Mouse (Mus musculus): ENCODE data around the gene Cytip.

The Cytip gene

DNA sequence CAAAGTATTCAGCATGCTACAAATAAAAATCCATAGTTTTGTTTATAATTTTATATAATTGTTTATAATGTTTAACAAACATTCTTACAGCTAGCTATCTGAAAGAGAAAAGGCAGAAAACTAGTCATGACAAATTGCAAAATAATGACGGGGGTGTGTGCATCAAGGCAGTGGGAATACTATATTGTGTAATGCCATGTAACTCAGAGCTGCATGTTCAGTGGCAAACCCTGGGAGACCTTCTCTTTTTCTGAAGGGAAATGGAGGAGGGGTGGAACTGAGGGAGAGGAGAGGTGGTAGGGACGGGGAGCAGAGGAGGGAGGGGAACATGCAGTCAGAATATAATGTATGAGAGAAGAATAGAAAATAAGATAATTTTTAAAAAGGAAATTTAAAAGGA lies 28.6 kb downstream of the Cytip start:
- in situ Hi-C loops (cut with MboI; ENCODE audit: unreplicated experiment in 2 of 2): loop anchor here (25.0 kb wide), 4 partner anchors 929 to 1471 kb away; partner anchors contain the start of genes Gpd2 (in 1 of the 2), Nr4a2 (in 1 of the 2) and Tanc1 (in 1 of the 2)

DNA sequence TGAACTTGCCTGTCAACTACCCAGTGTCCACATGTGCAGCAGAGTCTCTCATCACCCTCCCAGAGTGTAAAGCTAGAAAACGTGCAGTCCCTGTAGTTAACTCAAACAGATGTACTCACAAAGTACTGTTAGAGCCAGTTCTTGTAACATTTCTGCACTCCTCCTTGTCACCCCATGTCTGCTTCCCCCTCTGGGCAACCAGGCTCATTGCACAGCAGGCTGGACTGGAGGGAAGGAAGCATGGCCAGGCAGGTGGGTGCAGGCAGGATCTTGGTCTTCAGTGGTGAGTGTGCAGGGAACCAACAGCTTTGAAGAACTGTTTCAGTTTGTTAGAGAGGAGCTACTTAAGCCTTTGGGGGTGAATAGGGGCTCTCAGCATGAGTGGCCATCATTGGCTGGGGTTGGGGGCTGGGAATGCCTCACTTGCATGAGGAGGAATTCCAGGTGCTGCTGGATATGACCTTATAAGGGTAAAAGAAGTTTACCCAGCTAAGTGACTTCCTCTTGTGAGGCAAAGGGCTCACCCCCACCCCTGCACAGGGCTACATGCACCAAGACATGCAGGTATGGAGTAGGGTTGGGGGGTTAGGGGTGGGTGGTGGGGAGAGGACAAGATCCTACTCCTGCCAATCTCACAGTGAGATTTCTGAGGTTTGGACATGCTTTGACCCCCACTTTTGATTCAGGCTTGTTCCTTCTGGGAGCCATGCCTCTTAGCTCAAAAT lies 31.7 kb downstream of the Cytip start:
- in situ Hi-C loops (cut with MboI; ENCODE audit: unreplicated experiment in 2 of 2): loop anchor here (25.0 kb wide), 4 partner anchors 926 to 1474 kb away; partner anchors contain the start of genes Gpd2 (in 1 of the 2), Nr4a2 (in 1 of the 2) and Tanc1 (in 1 of the 2)

DNA sequence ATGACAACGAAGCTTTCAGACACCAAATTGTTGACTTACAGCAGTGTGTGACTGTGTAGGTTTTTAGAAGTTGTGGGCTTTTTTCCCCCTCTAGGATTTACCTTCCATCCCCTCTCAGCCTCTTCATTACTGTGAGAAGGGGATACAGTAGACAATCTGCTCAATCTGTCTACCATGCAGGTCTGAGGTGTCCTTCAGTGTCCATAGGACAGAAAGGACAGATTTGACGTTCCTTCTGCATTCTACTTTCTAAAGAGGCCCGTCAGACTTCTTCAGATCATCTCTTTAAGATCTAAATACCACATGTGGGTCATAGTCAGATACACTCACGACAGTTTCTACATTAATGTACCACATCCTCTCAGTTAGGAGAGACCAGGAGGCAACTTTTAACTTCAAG lies 33.5 kb downstream of the Cytip start:
- in situ Hi-C loops (cut with MboI; ENCODE audit: unreplicated experiment in 2 of 2): loop anchor here (25.0 kb wide), 4 partner anchors 925 to 1475 kb away; partner anchors contain the start of genes Gpd2 (in 1 of the 2), Nr4a2 (in 1 of the 2) and Tanc1 (in 1 of the 2)

DNA sequence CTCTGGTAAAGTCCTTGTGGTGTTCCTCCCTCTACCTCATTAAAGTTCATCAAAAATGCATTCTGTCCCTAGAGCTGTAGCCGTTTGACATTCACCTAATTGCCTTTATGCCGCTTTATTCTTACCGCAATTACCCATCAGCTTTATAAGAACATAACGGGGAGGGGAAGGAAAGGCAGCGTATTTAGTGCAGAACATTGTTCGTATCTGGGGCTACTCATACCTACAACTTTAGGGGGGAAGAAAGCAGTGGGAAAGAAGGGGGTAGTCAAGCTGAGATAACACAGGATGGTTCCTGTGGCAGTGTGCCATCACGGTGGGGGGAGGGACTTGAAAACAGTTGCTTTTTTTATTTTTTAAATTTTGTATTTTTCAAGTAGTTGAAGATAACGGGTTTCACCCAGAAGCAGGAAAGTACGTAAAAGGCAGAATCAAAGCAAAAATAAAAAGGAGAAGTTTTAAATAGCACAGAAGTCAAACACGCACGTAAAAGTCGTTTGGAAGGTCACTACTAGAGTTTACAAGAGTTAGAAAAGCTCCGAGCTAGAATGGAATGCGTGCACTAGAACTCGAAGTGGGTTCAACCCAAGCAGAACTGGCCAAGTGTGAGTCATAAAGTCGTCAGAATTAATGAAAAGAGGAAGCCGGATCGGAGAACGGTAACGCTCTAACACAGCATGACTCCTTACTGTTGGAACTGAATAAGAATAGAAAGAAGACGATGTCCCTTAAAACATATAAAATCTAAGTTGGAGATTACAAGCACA lies 34.6 kb downstream of the Cytip start:
- in situ Hi-C loops (cut with MboI; ENCODE audit: unreplicated experiment in 2 of 2): loop anchor here (25.0 kb wide), 4 partner anchors 923 to 1477 kb away; partner anchors contain the start of genes Gpd2 (in 1 of the 2), Nr4a2 (in 1 of the 2) and Tanc1 (in 1 of the 2)

DNA sequence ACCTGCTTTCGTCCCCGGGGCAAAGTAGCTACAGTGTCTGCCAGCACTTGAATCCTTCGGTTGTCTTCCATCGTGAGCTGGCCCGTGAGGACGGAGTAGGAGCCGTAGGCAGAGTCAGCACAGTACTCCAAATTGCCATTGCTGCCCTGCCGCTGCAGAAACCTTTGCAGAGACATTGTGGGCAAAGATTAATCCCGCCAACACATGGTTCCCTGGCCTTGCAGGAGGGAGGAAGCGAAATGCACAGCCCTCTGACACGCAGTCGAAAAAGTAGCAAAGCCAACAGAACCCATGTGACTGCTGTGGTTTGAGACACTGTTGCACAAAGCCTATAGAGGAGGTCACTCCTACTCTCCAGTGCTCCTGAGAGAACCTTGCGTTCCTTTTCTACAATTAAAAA lies 35.5 kb downstream of the Cytip start:
- in situ Hi-C loops (cut with MboI; ENCODE audit: unreplicated experiment in 2 of 2): loop anchor here (5.0 to 25.0 kb wide), 7 partner anchors 103 to 1477 kb away; partner anchors contain the start of genes Gpd2 (in 1 of the 2), Nr4a2 (in 1 of the 2) and Tanc1 (in 1 of the 2)

DNA sequence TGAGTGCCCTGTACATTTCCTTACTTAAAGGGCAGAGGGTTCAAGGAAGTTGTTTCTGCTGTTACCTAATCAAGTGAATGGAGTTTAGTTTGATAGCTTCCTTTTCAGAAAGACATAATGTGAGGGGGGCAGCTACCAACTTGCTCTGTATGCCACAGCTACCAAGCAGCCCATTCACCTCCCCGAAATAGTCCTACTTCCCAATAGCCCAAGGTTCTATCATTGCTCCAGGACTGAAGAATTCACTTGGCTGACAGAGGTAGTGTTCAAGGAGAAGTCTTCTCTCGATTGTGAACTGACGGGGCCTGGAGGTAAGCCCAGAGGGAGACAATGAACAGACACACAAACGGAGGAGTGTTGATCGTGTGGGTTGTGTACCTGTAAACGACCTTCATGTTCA lies 36.2 kb downstream of the Cytip start:
- in situ Hi-C loops (cut with MboI; ENCODE audit: unreplicated experiment in 2 of 2): loop anchor here (5.0 to 25.0 kb wide), 7 partner anchors 102 to 1478 kb away; partner anchors contain the start of genes Gpd2 (in 1 of the 2), Nr4a2 (in 1 of the 2) and Tanc1 (in 1 of the 2)

DNA sequence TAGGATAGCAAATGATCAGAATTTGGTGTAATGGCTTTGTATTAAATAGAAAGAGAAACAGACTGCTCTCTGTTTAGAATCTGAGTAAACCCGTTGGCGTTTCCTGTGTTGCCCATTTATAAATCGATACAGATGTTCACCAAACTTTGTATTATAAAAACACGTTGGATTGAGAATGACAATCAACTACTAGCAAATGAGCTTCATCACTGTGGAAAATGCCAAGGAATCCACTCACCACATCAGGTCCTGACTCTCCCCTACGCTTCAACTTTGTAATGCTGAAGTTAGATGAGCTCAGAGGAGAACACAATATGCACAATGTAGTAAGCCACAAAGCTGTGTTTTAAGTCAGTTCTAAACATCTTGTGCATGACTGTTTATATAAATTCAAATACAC lies 36.8 kb downstream of the Cytip start:
- in situ Hi-C loops (cut with MboI; ENCODE audit: unreplicated experiment in 2 of 2): loop anchor here (5.0 to 25.0 kb wide), 7 partner anchors 101 to 1479 kb away; partner anchors contain the start of genes Gpd2 (in 1 of the 2), Nr4a2 (in 1 of the 2) and Tanc1 (in 1 of the 2)

DNA sequence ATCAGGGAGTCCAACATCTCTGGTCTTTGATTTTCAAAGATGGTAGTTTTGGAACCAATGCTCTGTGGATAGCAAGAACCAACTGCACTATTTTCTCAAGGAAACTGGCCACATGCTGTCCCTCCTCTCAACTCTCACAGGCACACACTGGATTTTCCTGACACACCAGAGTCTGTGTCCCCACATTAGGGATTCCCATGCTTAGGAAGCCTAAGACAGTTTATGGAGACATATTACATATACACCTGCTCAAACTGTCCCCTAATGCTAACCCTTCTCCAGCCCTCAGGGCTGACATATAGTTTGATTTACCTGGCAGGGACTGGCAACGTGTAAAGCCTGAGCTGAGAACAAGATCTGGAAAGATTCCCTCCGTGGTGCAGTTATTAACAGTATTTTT lies 37.2 kb downstream of the Cytip start:
- in situ Hi-C loops (cut with MboI; ENCODE audit: unreplicated experiment in 2 of 2): loop anchor here (5.0 to 25.0 kb wide), 7 partner anchors 101 to 1479 kb away; partner anchors contain the start of genes Gpd2 (in 1 of the 2), Nr4a2 (in 1 of the 2) and Tanc1 (in 1 of the 2)

DNA sequence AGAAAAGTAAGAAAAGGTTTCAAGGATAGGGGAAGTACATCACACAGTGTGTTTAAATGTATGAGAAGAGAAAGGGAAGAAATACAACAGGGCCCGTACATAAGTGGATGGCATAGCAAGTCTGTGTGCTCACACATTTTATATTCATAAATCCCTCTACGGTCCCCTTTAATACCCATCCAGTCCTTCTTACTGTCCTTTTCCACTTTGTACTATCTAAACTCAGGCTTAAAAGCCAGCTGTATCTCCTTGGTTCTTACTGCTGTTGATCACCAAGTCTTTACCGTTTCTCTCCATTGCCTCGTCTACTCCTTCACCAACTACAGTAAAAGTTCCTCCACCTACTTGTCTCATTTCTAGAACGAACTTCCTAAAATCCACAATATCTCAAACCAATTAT lies 37.9 kb downstream of the Cytip start:
- in situ Hi-C loops (cut with MboI; ENCODE audit: unreplicated experiment in 2 of 2): loop anchor here (5.0 to 25.0 kb wide), 7 partner anchors 100 to 1480 kb away; partner anchors contain the start of genes Gpd2 (in 1 of the 2), Nr4a2 (in 1 of the 2) and Tanc1 (in 1 of the 2)

DNA sequence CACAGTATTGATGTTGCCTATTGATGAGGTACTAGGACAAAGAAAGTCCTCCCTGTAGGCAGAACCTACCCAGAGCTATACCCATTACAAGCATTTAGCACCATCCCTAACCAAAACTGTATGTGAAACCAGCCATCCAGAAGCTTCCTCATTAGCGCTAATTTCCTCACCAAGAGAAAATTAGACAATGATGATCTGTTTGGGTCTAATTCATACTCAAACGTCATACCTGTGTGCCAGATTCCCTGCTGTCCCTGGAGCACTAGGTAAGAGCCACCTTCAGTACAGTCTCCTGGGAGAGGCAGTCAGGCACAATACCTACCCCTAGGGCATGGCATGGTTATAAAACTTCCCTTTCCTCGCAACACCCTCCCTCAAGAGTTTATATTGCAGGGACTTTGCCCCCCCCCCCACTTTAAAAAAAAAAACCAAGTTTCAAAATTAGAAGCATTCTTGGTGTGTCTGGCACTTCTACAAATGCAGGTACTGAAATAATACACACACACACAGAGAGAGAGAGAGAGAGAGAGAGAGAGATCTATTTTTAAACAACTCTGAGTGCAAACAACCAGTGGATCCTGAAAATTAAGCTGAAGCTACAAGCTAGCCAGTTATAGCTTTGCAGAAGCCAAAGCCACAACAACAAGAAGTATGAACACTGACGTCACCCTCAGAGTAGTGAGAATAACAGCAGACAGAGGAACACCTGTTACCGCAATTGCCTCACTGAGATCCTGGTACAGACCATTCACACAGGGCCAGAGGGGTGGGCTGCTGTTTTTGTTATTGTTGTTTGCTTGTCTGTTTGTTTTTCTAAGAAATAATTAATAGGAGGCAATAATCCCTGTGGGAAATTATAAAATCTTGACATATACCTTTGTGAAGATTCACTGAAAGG lies 38.6 kb downstream of the Cytip start:
- in situ Hi-C loops (cut with MboI; ENCODE audit: unreplicated experiment in 2 of 2): loop anchor here (5.0 to 25.0 kb wide), 7 partner anchors 99 to 1481 kb away; partner anchors contain the start of genes Gpd2 (in 1 of the 2), Nr4a2 (in 1 of the 2) and Tanc1 (in 1 of the 2)

DNA sequence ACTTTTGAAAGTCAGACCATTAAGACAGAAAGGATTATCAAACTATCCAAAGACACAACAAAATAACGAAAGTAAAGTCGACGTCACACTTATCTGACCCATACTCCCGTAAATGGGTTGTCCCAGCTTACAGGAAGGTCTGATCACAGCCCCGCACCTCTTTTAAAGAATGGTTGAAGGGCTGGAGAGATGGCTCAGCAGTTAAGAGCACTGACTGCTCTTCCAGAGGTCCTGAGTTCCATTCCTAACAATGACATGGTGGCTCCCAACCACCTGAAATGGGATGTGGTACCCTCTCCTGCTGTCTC lies 39.3 kb downstream of the Cytip start:
- in situ Hi-C loops (cut with MboI; ENCODE audit: unreplicated experiment in 2 of 2): loop anchor here (5.0 to 25.0 kb wide), 7 partner anchors 99 to 1481 kb away; partner anchors contain the start of genes Gpd2 (in 1 of the 2), Nr4a2 (in 1 of the 2) and Tanc1 (in 1 of the 2)

DNA sequence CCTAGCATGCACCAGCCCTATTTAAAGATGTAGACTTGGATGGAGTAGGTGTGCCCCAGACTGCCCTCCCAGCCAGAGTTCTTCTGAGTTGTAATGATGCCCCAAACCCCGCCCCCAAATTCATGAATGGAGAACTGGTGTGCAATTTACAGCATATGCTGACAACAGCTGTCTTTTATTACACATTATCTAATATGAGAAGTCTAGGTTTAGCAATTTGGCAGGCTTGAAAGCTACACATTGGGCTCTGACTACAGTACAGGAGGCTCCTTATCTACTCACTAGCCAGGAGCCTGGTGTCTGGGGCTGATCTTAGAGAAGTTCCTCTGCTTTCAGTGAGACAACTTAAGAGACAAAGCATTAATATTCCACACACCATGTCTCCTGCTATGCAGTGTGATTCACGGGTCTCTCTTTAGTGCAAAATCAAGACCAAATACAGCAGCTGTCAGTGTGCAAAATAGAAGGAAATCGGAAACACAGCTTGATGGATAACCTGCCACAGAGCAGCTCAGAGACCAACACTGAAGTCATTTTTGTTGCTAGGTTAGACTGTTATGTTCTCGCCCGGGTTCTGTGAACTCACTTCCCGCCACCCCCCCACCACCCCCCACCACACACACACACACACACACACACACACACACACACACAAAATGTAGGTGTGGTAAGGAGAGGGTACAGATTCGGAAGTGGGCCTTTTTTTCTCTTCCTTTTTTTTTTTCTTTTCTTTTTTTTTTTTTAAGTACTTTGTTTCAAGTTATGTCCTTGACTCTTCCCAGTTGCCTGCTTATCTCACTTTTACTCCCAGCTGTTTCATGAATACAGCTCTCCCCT lies 39.8 kb downstream of the Cytip start:
- in situ Hi-C loops (cut with MboI; ENCODE audit: unreplicated experiment in 2 of 2): loop anchor here (5.0 to 25.0 kb wide), 7 partner anchors 98 to 1482 kb away; partner anchors contain the start of genes Gpd2 (in 1 of the 2), Nr4a2 (in 1 of the 2) and Tanc1 (in 1 of the 2)

DNA sequence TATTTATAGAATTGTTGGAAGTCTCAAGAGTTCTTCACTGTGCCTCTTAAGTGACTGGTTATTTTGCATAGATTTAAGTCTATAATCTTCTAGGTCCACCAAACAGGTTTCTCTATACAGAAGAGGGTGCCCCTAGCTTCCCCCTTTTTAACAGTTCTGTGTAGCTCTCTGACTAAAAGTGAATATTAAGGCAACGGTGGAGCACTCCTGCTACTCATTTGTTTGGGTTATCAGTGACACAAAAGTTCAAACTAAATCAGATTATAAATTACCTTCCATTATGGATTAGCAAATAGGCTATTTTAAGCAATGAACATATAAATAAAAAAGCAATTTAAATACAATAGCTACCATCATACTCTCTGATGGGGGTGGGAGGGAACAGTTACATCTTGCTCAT lies 40.8 kb downstream of the Cytip start:
- in situ Hi-C loops (cut with MboI; ENCODE audit: unreplicated experiment in 2 of 2): loop anchor here (10.0 to 25.0 kb wide), 6 partner anchors 270 to 1483 kb away; partner anchors contain the start of genes Gpd2 (in 1 of the 2), Nr4a2 (in 1 of the 2) and Tanc1 (in 1 of the 2)

DNA sequence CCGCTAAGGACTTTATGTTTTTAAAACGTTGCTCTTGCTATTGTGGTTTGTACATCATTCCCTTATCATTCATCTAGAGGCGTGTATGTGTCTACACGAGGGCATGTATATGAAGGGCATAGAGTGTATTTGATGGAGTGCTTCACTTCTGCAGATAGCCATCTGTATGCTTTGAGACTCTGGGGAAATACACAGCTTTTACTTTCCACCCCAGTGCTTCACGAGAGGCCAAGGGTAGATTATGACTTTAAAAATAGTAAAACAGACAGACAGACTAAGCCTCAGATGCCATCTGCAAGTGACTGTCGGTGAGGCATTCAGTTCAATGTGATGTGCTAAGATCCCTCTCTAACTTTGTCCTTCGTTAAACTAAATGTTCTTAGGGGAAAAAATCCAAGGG lies 41.6 kb downstream of the Cytip start:
- in situ Hi-C loops (cut with MboI; ENCODE audit: unreplicated experiment in 2 of 2): loop anchor here (10.0 to 25.0 kb wide), 6 partner anchors 271 to 1484 kb away; partner anchors contain the start of genes Gpd2 (in 1 of the 2), Nr4a2 (in 1 of the 2) and Tanc1 (in 1 of the 2)

DNA sequence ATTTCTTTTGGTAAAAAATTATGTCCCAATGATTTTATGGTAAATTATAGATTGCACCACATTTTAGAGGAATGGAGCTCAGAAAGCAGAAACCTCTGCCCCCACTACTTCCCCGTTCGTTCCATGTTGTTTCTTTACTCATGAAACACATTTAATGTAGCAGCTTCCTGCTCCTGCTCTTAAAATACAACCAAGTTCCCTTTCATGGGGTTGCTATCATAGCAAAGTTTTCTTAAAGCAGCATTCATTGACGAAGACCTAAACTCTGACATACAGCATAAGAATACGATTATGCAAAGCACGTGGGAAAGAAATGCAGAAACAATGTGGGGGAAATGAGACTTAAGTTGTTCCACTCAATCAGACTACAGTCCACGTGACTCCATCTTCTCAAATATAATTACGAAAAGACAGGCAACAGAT lies 45.3 kb downstream of the Cytip start:
- in situ Hi-C loops (cut with MboI; ENCODE audit: unreplicated experiment in 2 of 2): loop anchor here (10.0 to 25.0 kb wide), 7 partner anchors 275 to 1887 kb away; partner anchors contain the start of genes Gpd2 (in 1 of the 2), Nr4a2 (in 1 of the 2) and Tanc1 (in 1 of the 2)

DNA sequence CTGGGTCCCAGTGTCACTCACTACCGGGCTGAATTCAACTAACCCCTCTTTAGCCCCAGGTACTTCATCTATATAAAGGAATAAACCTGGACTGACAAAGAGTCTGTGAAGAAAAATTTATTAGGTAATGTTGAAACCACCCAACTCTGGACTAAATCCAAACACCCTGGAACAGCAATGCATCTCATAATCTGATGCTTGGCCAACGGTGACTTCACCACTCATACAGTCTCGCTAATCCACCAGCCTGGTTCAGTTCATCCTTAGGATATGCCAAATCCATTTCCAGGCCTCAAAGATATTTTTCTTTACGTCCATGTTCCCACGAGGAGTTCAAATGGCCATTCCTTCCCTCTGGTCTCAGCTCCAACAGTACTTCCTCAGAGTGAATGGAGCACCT lies 48.8 kb downstream of the Cytip start:
- in situ Hi-C loops (cut with MboI; ENCODE audit: unreplicated experiment in 2 of 2): loop anchor here in 1 of 2 experiments (25.0 kb wide), 1 partner anchor 1891 kb away; no protein-coding TSS in a partner anchor

DNA sequence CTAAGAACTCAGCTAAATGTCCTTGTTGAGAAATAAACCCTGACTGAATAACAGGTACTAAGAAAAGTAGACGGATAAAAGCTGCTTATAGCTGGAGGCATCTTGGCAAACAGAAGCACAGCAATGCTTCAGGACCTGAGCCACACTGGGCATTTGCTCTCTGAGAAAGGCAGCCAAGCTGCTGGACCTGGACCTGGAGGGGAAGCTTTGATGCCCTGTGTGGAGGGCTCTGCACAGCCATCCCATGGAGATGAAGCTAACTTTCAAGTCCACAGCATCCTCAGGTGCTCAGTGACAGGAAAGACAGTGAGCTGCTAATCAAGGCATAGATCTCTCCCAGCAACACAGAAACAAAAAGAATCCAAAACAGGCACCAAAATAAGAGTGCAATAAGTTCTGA lies 54.8 kb downstream of the Cytip start:
- in situ Hi-C loops (cut with MboI; ENCODE audit: unreplicated experiment in 2 of 2): loop anchor here in 1 of 2 experiments (25.0 kb wide), 1 partner anchor 1897 kb away; no protein-coding TSS in a partner anchor

DNA sequence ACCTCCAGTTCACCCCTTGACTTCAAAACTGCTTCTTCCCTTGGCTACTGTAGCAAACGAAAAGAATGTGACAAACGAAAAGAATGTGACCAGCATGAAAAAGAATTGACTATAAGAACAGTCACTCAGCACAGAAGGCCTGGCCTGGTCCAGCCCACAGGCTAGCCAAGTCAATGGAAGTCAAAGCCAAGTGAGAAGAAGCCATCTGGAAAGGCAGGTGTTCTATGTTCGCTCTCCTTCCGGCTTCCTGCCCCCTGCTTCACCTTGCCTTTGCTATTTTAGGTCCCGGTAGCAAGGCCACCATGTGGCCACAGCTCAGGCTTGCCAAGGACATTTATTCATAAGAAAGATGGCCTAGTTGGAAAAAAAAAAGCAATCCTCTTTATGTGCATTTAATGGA lies 56.7 kb downstream of the Cytip start:
- in situ Hi-C loops (cut with MboI; ENCODE audit: unreplicated experiment in 2 of 2): loop anchor here in 1 of 2 experiments (25.0 kb wide), 1 partner anchor 1899 kb away; no protein-coding TSS in a partner anchor

All from v-Abl transformed pro-B cells (cell line).